Mouse (Mus musculus) cerebellum, adult 11 months (tissue): Measurements from ENCODE around the gene Lgals2.
"Not testable (repeated sequence)": the region's sequence is repeated elsewhere in the genome, so short reads cannot be mapped to it uniquely, and the experiment has no call there.

Experiments used
- DNase-seq: peaks from one replicate; pipeline ENCODE4 v3.0.0; 2022

Lgals2 gene

DNA sequence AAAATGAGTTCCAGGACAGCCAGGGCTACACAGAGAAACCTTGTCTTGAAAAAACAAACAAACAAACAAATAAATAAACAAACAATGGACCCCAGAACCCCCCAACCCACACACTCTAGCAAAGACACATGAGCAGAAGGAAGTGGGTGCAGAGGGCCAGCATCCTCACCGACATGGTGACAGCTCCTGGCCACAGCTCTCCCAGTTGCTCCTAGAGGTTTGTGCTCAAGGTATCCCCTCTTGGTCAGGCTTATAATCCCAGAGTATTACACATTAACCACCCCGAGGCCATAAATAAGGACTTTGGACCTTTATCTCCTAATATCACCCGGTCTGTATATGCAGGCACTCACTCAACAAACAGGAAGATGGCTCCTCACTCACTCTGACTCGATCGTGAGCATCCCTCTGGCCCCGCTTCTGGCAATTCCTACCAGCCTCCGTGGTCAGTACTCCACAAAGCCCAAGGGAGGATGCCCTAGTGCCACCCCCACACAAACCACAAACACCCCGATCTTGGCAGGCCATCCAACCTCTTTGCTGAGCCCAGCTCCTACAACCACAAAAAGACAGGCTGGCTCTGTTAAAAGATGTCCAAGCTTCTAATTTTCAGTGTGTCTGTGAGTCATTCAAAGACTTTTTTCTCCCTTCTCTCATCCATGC lies at the start of gene Lgals2:
Gene Lgals2 (minus strand): TSS at position 227 of the 663 bp plus-strand sequence.
- no peak for DNase-seq

DNA sequence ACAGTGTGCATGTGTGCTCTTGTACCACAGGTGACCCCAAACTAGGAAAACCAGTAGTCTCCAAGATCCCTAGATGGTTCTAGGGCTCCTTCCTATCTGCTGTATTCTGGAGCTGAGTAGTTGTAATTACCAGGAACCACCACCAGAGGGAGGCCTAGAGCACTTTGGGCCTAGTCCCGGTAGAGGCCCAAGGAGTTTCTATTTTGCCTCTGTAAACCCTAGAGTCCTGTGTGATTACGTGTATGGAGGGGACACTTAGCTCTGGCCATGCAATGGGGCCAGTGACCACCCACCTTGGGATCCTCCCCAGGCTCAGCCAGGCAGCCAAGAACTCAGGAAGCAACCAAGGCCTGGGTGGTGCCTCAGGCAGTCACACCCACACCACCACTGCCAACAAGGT lies 47.9 kb upstream of the Lgals2 start:
- peak; percentile 78 for DNase-seq

DNA sequence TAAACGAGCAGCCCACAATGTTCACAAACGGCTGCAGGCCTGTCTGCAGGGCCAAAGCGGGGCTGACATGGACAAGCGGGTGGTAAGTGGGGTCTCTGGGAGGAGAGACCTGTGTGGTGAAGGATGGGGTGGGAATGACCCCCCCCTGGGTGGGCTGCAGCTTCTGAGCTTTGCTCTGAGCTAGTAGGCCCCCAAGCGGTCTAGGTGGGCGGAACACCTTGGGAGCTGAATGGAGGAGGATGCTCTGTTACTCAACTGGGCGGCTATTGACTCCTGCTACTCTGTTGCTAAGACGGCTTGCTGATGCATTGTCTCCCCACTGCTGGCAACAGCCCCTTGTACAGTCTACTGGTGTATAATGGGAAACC lies 46.1 kb upstream of the Lgals2 start:
- DNase-seq: no peak

DNA sequence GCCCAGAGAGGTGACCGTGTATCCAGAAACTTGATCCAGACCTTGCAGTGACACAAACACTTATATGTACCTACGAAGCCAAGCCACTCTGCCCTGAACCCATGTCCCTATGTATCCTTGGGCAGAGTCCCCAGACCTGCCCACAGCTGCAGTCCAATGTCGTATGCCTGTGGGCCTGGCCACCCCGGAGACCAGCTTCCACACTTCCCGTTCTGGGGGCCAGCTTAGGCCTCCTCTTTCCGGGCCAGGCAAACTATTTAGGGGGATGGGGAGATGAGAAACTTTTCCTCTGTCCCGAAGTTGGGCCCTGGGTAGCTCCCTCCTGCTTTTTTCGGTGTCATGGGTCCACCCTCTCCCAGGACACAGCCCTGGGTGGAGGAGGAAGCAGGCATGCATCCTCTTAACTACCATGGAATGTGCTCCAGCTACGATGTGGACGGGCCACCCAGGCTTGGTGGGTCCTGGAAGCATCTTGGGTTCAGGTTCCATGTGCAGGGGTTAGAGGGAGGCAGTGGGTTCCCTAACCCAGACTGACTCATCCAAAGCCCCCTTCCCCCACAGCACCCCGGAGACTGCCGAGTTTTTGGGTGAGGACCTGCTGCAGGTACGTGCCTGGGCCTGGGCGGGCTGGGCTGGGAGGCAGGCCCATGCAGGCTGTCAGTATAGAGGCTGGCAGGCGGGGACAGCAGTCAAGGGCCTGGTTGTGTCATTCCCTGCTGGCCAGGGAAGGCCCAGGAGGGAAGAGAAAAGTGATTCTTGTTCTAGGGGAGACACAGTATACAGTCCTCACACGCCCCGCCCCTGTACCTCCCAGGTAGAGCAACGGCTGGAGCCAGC lies 45.5 kb upstream of the Lgals2 start:
- no peak for DNase-seq

DNA sequence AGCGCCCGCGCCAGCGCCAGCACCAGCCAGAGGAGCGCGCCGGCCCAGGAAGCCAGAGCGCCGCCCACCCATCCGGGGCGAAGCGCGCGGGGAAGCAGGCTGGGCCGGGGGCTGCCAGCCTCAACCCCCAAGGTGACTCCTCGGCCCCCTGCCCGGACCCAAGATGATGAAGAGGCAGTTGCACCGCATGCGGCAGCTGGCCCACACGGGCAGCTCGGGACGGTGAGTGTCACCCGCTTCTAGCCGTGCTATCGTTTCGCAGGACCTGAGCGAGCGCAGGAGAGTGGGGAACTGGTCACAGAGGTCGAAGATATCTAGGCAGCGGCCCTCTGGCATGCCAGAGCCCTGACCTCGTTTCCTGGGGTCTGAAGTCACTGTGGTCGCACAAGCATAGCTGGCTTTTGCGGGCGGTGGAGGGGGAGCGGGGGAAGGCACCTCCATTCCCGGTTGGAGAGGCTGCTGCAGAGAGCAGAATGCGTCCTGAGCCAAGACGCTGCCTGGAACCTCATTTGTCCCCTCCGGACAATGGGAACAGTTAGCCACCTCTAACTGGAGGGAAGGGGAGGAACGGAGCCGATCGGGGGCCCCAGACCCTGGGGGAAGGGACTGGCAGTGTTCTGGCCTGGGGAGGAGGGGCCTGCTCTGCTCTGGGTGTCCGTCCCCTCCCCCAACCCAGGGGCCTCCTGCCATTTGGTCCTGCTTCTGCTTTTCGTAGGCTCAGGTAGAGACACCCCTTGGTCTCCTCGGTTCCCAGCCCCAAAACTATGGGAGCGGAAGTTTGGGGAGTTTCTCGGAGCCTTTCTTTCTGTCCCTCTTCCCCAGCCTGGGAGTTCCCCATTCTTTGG lies 44.6 kb upstream of the Lgals2 start, which contains the start of gene Sh3bp1:
Gene Sh3bp1 (plus strand): TSS at position 29 of the 845 bp plus-strand sequence.
- DNase-seq: no peak

DNA sequence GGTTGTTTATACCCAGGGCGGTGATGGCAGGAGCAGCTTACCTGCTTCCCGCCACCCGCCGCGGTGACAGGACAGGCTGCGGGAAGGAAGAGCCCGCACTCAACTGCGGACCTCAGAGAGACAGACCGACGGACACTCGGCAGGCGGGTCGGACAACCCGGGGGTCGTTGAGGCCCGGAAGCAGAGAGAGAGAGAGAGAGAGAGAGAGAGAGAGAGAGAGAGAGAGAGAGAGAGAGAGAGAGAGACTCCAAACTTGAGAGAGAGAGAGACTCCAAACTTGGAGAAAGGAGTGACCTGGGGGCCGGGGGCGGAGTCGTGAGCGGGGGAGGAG lies 44.0 kb upstream of the Lgals2 start, which contains the start of gene Gm49510:
Gene Gm49510 (plus strand): TSS at position 259 of the 331 bp plus-strand sequence.
- DNase-seq: no peak

DNA sequence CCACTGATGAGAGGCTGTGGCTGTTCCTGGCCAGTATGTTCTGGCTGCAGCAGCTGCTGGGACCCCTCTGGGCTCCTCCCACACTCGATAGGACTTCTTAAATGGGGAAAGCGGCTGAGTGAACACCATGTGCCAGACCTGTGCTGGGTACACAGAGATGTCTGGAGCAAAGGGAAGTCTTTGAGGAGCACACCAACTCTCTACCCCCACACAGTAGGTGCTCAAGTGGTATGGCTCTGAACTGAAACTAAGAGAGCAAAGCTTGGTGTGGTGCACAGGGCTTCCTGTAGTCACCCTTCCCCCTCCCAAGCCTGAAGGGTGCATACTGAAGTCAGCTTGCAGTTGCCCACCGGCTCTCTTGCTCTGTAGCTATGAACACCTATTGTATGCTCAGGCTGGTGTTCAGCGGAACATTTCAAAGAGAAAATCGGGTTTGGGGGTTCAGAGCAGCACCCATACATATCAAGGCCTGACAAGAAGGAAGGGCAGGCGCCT lies 43.2 kb upstream of the Lgals2 start:
- DNase-seq: no peak

DNA sequence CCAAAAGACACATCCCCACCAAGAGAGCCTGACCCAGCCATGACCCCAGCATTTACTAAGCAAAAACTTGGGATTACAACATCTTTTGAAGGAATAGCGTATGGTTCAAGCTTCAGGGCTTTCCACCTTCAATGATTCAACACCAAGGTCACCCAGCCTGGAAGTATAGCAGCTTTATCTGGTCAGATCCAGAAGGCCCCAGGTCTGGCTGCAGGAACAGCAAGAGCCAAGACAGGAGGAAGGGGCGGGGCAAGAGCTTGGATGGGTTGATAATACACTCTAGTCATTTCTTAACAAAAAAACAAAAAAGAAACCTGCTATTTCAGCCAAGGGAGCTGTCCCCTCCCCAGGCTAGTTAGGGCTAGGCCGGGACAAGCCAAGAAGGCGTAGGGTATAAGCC lies 42.2 kb upstream of the Lgals2 start:
- no peak for DNase-seq

DNA sequence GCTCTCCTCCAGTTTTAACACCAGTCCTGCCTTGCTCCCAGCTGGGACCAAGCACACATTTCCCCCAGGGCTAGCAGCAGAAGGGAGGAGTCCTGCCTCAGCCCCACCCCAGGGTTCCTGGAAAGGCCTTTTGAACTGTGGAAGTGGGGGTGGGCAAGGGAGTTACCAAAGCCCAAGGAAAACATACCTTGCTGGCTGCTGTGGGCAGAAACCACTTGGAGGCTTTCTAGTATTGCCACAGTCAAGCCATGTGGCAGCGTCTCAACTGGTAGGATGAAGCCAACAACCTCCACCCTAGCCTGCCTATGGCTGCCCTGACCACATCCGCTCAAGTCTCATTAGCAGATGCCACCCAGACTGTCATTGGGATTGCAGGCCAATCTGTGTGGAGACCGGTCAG lies 40.8 kb upstream of the Lgals2 start:
- DNase-seq: no peak

DNA sequence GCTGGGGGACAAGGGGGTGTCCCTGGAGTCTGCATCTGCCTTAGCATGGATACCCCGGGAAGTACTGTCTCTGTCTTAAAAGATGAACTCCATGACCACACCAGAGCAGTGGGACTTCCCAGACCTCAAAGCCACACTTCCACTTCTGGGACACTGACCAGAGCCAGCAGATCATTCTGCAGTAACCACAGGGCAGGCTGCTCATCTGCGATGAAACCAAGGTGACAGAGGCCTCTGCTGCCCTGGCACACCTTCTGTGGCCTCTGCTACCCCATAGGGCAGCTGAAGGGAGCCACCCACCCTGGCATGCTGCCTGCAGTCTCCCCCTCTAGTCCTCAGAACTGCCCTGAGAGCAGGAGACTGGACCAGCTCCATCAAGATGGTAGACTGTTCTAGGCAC lies 40.4 kb upstream of the Lgals2 start:
- DNase-seq: no peak

DNA sequence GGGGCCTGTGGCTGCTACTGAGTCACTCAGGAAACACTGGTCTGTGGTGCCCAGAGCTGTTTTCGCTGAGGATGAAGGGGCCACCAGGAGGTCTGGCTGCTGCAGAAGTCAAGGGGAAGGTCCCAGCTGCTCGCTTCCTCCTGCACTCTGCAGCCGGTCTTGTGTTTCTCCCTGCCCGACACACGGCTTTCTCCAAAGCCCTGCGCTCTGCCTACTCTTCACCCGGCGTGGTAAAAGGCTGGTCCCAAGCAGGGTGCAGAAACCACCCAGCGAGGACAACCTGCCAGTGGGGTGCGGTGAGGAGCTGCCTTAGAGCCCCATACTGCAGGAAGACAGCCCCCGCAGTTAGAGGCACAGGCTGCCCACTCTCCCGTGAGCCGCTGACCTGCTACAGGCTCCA lies 39.4 kb upstream of the Lgals2 start:
- no peak for DNase-seq

DNA sequence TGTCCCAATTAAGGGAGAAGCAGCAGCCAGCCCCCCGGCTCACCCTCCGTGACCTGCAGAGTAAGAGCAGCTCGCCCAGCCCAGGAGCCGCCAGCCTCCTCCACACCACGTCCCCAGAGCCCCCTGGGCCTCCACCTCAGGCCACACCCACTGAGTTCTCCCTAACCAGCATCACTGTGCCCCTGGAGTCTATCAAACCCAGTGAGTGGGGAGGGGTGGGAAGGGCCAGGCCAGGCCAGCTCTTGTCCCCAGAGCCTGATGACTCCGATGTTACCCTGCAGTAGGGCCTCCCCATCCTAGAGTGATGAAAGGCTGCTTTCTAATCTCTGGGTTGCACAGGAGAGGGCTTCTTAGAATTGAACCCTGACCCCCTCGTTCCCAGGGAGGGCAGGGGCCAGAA lies 37.1 kb upstream of the Lgals2 start:
- DNase-seq: no peak

DNA sequence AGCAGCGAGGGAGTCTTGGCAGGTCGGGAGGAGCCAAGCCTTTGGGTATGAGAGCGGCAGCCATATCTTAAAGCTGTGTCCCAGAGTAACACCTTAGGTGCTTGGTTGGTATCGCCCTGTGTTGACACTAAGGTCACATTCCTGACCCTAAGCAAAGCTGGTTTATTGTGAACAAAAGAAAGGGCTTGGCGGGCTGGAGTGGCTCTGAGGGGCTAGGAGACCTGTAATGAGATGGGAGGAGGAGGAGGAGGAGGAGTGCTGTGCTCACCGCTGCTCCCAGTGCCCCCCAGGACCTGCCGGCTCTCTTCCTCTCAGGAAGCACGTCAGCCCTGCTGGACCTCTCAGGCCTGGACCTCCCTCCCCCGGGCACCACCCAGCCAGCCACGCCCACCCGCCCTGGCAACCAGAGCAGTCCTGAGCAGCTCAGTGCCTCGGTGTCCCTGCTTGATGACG lies 34.1 kb upstream of the Lgals2 start:
- DNase-seq: no peak

DNA sequence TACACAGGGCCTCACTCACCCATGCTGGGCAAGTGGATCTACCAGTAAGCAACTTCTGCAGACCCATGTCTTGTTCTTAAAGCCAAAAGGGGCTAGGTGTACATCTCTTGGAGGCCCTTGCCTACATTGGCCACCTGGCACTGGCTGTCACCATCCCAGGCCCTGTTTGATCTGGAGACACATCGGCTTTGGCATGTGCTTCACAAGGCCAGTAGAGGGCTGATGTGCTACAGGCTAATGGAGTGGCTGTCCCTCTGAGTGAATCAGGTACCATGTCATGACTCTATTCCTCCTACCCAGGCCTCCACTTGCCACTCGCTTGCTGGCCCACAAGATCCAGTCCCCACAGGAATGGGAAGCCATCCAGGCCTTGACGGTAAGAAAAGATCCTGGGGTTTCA lies 26.5 kb upstream of the Lgals2 start:
- no peak for DNase-seq

DNA sequence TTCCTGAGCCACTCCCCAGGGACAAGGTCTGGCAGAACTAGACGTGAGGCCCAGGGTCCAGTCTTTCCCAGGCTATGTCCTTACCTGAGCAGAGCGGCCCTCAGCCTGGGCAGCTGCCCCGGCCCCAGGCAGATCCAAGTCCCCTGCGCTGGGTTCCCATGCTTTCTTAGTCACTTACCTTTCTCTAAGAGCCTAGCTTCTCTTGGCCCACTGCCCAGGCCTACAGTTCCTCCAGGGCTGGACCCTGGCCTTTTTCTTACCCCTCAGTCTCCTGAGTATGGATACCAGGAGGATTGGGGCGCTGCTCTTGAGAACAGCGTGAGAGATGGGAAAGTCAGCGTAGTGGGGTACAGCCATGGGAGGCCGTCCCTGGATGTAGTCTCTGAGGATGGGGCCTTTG lies 25.1 kb upstream of the Lgals2 start:
- no peak for DNase-seq

DNA sequence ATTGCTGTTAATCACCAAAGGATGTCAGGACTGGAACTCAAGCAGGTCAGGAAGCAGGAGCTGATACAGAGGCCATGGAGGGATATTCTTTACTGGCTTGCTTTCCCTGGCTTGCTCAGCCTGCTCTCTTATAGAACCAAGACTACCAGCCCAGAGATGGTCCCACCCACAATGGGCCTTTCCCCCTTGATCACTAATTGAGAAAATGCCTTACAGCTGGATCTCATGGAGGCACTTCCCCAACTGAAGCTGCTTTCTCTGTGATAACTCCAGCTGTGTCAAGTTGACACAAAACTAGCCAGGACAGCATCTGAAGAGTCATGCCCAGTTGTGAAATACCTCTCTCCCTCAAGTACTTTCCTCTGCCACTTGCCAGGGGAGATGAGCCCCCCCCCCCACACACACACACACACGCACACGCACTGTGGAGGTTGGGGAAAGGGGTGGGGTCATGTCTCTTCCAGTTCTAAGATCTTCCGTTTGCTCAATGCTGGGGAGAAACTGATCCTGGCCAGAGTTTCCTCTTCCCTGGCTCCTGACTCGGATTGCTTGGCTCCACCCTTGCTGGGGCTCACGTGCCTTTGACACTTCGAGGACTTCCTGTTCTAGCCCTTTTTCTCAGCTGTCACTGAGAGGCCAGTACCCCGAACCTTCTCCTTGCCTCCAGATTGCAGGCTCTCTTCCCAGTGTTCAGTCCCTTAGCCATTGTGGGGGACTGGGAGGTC lies 23.6 kb upstream of the Lgals2 start:
- not testable (repeated sequence) for DNase-seq

DNA sequence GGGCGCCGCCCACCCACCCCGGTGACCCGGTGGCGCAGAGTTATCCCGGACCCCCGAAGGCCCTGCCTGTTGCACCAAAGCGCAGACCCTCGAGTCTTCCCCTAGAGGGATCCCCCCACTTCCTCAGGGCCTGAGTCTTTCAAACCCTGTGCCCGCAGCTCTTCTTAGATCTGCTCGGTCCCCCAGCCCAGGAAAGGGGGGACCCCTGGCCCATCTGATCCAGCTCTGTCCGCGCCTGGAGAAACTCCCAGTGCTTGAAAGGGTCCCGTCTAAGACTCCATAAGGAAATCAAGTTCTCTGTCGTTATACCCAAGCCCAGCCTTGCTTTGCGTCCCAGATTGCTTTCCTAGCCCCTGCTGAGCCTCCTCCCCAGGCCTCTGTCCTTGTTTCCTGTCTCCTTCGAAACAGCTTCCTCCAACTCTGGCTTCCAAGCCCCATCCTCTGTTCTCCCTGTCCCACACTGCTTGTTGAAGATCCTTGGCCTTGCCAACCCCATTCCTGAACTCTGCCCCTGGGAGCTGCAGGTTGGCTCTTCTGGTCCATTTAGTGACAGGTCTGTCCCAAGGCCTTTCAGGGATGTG lies 22.6 kb upstream of the Lgals2 start:
- DNase-seq: peak; percentile 38

DNA sequence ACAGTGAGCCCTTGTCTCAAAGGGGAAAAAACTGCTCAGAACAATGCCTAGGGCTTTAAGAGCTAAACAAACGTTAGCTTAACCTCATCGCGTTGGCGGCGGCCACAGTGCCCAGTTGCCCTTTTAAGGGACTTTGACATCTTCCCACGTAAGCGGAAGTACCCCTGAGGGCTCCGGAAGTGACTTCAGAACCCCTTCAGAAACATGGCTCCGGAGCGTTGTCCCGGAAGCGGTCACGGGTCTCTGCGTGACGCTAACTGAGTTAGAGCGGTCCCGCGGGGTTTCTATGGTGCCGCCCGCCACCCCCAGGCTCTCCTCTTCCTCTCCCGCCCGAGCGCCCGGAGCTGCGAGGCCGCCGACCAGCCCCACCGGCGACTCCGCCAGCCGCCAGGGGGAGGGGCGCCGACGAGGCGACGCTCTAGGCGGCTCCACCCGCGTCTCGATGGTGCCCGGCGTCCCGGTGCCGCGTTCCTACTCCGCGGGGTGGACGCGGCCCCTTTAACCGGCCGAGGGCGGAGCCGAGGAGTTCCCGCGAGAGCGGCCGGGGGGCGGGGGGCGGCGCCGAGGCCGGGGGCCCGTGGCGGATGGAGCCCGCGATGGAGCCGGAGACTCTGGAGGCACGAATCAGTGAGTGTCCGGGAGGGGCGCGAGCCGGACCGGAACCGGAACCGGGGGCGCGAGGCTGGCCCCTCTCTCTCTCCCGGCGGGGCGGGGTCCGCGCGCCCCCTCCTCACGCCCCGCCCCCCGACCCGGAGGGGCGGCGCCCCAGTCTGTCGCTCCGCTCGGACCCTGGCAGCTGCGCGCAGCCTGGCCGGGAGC lies 21.9 kb upstream of the Lgals2 start, which contains the start of gene Gga1:
Gene Gga1 (plus strand): TSS at position 200 of the 819 bp plus-strand sequence.
- peak; percentile 92 for DNase-seq

DNA sequence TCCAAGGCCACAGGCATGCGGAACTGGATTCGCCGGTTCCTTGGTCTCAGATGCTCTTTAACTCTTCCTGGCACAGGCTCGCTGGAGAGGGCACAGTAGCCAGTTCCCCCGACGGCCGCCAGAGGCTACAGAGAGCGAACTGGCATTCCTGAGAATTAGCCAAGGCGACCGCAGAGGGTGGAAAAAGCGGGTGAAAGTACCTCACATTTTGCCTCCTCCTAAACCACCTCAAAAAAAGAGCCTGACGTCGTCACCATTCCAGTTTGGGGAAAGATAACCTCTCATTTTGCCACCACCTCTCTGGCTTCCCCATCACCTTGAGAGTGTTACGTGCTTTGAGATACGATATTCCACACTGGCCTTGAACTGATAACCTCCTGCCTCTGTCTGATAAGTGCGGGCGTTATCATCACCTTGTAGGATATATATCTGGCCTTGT lies 20.9 kb upstream of the Lgals2 start:
- peak; percentile 83 for DNase-seq

DNA sequence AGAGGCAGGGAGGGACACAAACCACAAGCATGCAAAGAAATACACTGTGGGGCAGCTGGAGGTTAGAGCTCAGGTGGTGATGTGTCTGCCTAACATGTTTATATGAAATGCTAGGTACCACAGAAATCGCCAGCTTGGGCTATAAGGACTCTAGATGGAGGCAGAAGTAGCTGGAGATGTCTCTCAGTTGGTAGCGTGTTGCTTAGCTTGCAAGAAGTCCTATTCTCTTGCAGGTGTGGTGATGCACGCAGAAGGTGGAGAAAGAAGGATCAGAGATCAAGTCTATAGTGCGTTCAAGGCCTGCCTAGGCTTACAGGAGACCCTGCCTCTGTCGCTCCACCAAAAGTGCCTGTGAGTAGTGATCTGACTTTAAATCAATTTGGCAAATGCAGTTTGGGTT lies 20.2 kb upstream of the Lgals2 start:
- DNase-seq: no peak

DNA sequence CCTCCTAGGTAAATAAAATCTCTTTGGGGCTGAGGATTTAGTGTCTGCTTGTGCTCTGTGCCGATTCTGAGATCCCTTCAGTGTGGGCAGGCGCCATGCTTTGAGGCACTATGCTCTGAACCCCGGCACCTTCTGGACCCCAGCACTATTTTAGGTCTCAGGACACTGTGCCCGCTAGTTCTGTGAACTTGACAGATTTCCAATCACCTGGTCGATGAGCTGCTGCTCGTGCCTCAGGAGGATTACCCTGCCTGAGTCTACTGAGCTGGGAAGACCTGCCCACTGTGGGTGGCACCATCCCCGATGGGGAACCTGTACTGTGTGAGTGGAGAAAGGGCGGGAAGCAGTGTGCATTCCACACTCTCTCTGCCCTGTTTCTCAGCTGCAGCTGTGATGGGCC lies 19.7 kb upstream of the Lgals2 start:
- no peak for DNase-seq
